Mouse (Mus musculus): ENCODE data around the gene Vtn. TPM values are rescaled to one million over a fixed set of nuclear protein-coding genes. Genes with fewer than 3 reads are reported as not detected.
"Not testable (repeated sequence)": the region's sequence is repeated elsewhere in the genome, so short reads cannot be mapped to it uniquely, and the experiment has no call there.

Gene Vtn
- polyA plus RNA-seq, 1 experiment: 2.6 TPM

GRCm38 (mm10) chr11:78521880-78522279, 23.0 kb downstream of the Vtn start:
- TF ChIP-seq POLR2A (IDR thresholded peaks at IDR 0.05; ENCODE audit: low read depth, low read length) (no peak), CTCF (IDR thresholded peaks at IDR 0.05; ENCODE audit: extremely low read depth, insufficient read depth, insufficient read length, insufficient replicate concordance) (no peak)
- Histone ChIP-seq H3K27me3 (ENCODE audit: control insufficient read depth, insufficient read depth, low read length) (no peaks in the 10 kb centered on the region), H3K27ac (ENCODE audit: insufficient read depth, low read length) (no peak overlapping the region), H3K36me3 (ENCODE audit: control insufficient read depth, insufficient read depth, low read length) (peaks cover 38% of the 10 kb centered on the region), H3K4me1 (ENCODE audit: control insufficient read depth, insufficient read depth, insufficient read length) (no peaks in the 10 kb centered on the region), H3K4me3 (ENCODE audit: extremely low read depth, insufficient read depth, insufficient read length) (no peak overlapping the region)
- 86% methylated on average over 3 of the region's 3 CpGs for WGBS
- no peak for DNase-seq (ENCODE audit: low read depth in 1 of 2, low spot score in 2 of 2)

GRCm38 (mm10) chr11:78522481-78522997, 23.6 kb downstream of the Vtn start:
- peaks cover 40% of the 10 kb centered on the region for H3K36me3 ChIP-seq (ENCODE audit: control insufficient read depth, insufficient read depth, low read length)
- no peaks in the 10 kb centered on the region for H3K4me1 ChIP-seq (ENCODE audit: control insufficient read depth, insufficient read depth, insufficient read length)
- H3K27me3 ChIP-seq (ENCODE audit: control insufficient read depth, insufficient read depth, low read length): no peaks in the 10 kb centered on the region
- 97% methylated on average over 1 of the region's 1 CpGs for WGBS
- H3K27ac ChIP-seq (ENCODE audit: insufficient read depth, low read length): no peak overlapping the region
- no peak overlapping the region for H3K4me3 ChIP-seq (ENCODE audit: extremely low read depth, insufficient read depth, insufficient read length)
- DNase-seq (ENCODE audit: low read depth in 1 of 2, low spot score in 2 of 2): no peak
- TF ChIP-seq POLR2A (IDR thresholded peaks at IDR 0.05; ENCODE audit: low read depth, low read length) (no peak), CTCF (IDR thresholded peaks at IDR 0.05; ENCODE audit: extremely low read depth, insufficient read depth, insufficient read length, insufficient replicate concordance) (no peak)

- Histone ChIP-seq H3K27me3 (ENCODE audit: control insufficient read depth, insufficient read depth, low read length) (no peaks in the 10 kb centered on the region), H3K27ac (ENCODE audit: insufficient read depth, low read length) (no peak overlapping the region), H3K4me1 (ENCODE audit: control insufficient read depth, insufficient read depth, insufficient read length) (no peaks in the 10 kb centered on the region), H3K36me3 (ENCODE audit: control insufficient read depth, insufficient read depth, low read length) (peaks cover 45% of the 10 kb centered on the region), H3K4me3 (ENCODE audit: extremely low read depth, insufficient read depth, insufficient read length) (no peak overlapping the region)
- no peak for TF ChIP-seq CTCF (IDR thresholded peaks at IDR 0.05; ENCODE audit: extremely low read depth, insufficient read depth, insufficient read length, insufficient replicate concordance)
- no peak for TF ChIP-seq POLR2A (IDR thresholded peaks at IDR 0.05; ENCODE audit: low read depth, low read length)
- DNase-seq (ENCODE audit: low read depth in 1 of 2, low spot score in 2 of 2): no peak
- 93% methylated on average over 9 of the region's 9 CpGs for WGBS
Measured at GRCm38 (mm10) chr11:78523241-78523955, 24.5 kb downstream of the Vtn start.

GRCm38 (mm10) chr11:78524838-78525237, 25.9 kb downstream of the Vtn start:
- H3K4me3 ChIP-seq (ENCODE audit: extremely low read depth, insufficient read depth, insufficient read length): no peak overlapping the region
- TF ChIP-seq CTCF (IDR thresholded peaks at IDR 0.05; ENCODE audit: extremely low read depth, insufficient read depth, insufficient read length, insufficient replicate concordance) (no peak), POLR2A (IDR thresholded peaks at IDR 0.05; ENCODE audit: low read depth, low read length) (no peak)
- no peaks in the 10 kb centered on the region for H3K4me1 ChIP-seq (ENCODE audit: control insufficient read depth, insufficient read depth, insufficient read length)
- H3K27ac ChIP-seq (ENCODE audit: insufficient read depth, low read length): no peak overlapping the region
- 68% methylated on average over 2 of the region's 2 CpGs for WGBS
- H3K36me3 ChIP-seq (ENCODE audit: control insufficient read depth, insufficient read depth, low read length): peaks cover 46% of the 10 kb centered on the region
- no peak for DNase-seq (ENCODE audit: low read depth in 1 of 2, low spot score in 2 of 2)
- H3K27me3 ChIP-seq (ENCODE audit: control insufficient read depth, insufficient read depth, low read length): no peaks in the 10 kb centered on the region

- Histone ChIP-seq H3K36me3 (ENCODE audit: control insufficient read depth, insufficient read depth, low read length) (peaks cover 28% of the 10 kb centered on the region), H3K27me3 (ENCODE audit: control insufficient read depth, insufficient read depth, low read length) (no peaks in the 10 kb centered on the region)
- 92% methylated on average over 9 of the region's 9 CpGs for WGBS
Measured at GRCm38 (mm10) chr11:78528714-78529113, 29.8 kb downstream of the Vtn start.

GRCm38 (mm10) chr11:78530001-78530400, 31.1 kb downstream of the Vtn start:
- TF ChIP-seq CTCF (IDR thresholded peaks at IDR 0.05; ENCODE audit: extremely low read depth, insufficient read depth, insufficient read length, insufficient replicate concordance) (no peak), POLR2A (IDR thresholded peaks at IDR 0.05; ENCODE audit: low read depth, low read length) (no peak)
- H3K36me3 ChIP-seq (ENCODE audit: control insufficient read depth, insufficient read depth, low read length): peaks cover 22% of the 10 kb centered on the region
- DNase-seq (ENCODE audit: low read depth in 1 of 2, low spot score in 2 of 2): no peak
- no peak overlapping the region for H3K4me3 ChIP-seq (ENCODE audit: extremely low read depth, insufficient read depth, insufficient read length)
- no peak overlapping the region for H3K27ac ChIP-seq (ENCODE audit: insufficient read depth, low read length)
- WGBS: 93% methylated on average over 12 of the region's 12 CpGs
- H3K27me3 ChIP-seq (ENCODE audit: control insufficient read depth, insufficient read depth, low read length): no peaks in the 10 kb centered on the region
- H3K4me1 ChIP-seq (ENCODE audit: control insufficient read depth, insufficient read depth, insufficient read length): no peaks in the 10 kb centered on the region

More at GRCm38 (mm10) chr11:78528714-78529113, 29.8 kb downstream of the Vtn start:
- no peak overlapping the region for H3K4me3 ChIP-seq (ENCODE audit: extremely low read depth, insufficient read depth, insufficient read length)
- TF ChIP-seq CTCF (IDR thresholded peaks at IDR 0.05; ENCODE audit: extremely low read depth, insufficient read depth, insufficient read length, insufficient replicate concordance) (no peak), POLR2A (IDR thresholded peaks at IDR 0.05; ENCODE audit: low read depth, low read length) (no peak)
- no peaks in the 10 kb centered on the region for H3K4me1 ChIP-seq (ENCODE audit: control insufficient read depth, insufficient read depth, insufficient read length)
- H3K27ac ChIP-seq (ENCODE audit: insufficient read depth, low read length): no peak overlapping the region
- no peak for DNase-seq (ENCODE audit: low read depth in 1 of 2, low spot score in 2 of 2)

GRCm38 (mm10) chr11:78531046-78531445, 32.2 kb downstream of the Vtn start:
- no peak for DNase-seq (ENCODE audit: low read depth in 1 of 2, low spot score in 2 of 2)
- 83% methylated on average over 6 of the region's 6 CpGs for WGBS
- peaks cover 17% of the 10 kb centered on the region for H3K36me3 ChIP-seq (ENCODE audit: control insufficient read depth, insufficient read depth, low read length)
- TF ChIP-seq CTCF (IDR thresholded peaks at IDR 0.05; ENCODE audit: extremely low read depth, insufficient read depth, insufficient read length, insufficient replicate concordance): no peak
- TF ChIP-seq POLR2A (IDR thresholded peaks at IDR 0.05; ENCODE audit: low read depth, low read length): no peak
- H3K27me3 ChIP-seq (ENCODE audit: control insufficient read depth, insufficient read depth, low read length): no peaks in the 10 kb centered on the region
- 0 out of 2 replicates have a peak overlapping the region, but pooled peaks have one; percentile 12 for H3K27ac ChIP-seq (ENCODE audit: insufficient read depth, low read length)
- H3K4me3 ChIP-seq (ENCODE audit: extremely low read depth, insufficient read depth, insufficient read length): no peak overlapping the region
- no peaks in the 10 kb centered on the region; the same call in 1 of the 2 replicates for H3K4me1 ChIP-seq (ENCODE audit: control insufficient read depth, insufficient read depth, insufficient read length)

GRCm38 (mm10) chr11:78531515-78531914, 32.6 kb downstream of the Vtn start:
- H3K27me3 ChIP-seq (ENCODE audit: control insufficient read depth, insufficient read depth, low read length); H3K4me1 ChIP-seq (ENCODE audit: control insufficient read depth, insufficient read depth, insufficient read length); H3K4me3 ChIP-seq (ENCODE audit: extremely low read depth, insufficient read depth, insufficient read length); DNase-seq (ENCODE audit: low read depth in 1 of 2, low spot score in 2 of 2): not testable (repeated sequence)
- peaks cover 16% of the 10 kb centered on the region for H3K36me3 ChIP-seq (ENCODE audit: control insufficient read depth, insufficient read depth, low read length)
- 82% methylated on average over 10 of the region's 10 CpGs for WGBS
- H3K27ac ChIP-seq (ENCODE audit: insufficient read depth, low read length): 0 out of 2 replicates have a peak overlapping the region, but pooled peaks have one; percentile 12

Measured in spleen, adult 2 months (tissue).